ENCODE assay signal across 22 mouse cellular contexts in genomic region chr1:55617857-55618256, GRCm38 (mm10).
A peak's percentile ranks its signal among the peaks of the same experiment; 100 is the strongest.
DNase-seq lines count a peak whose midpoint lies in the region; ATAC-seq and TF ChIP-seq lines count a peak whose summit lies in the region.
"Had no signal": no experiment of that assay in that cellular context is flagged by ENCODE, and none has a peak within 500 bp of the region (broad histone marks: within the 10 kb centered on the region; RNA-seq: fewer than 3 reads in every experiment).

No protein-coding gene starts in this region.

- peaks cover 8% of the 10 kb centered on the region for H3K4me1 ChIP-seq in embryonic facial prominence, embryonic 14.5 days (ENCODE audit: control insufficient read depth, insufficient read depth, low read length)
- H3K4me1 ChIP-seq in embryonic facial prominence, embryonic 10.5 days, result peaks cover 8% of the 10 kb centered on the region
- H3K4me1 ChIP-seq: hindbrain, embryonic 15.5 days; intestine, embryonic 15.5 days had no signal

- no peaks in the 10 kb centered on the region for H3K27me3 ChIP-seq in embryonic facial prominence, embryonic 14.5 days (replicated peaks; ENCODE audit: control insufficient read depth, insufficient read depth, low read length)
- no peaks in the 10 kb centered on the region for H3K27me3 ChIP-seq in embryonic facial prominence, embryonic 10.5 days (replicated peaks; ENCODE audit: low read depth, poor library complexity, severe bottlenecking)
- H3K27me3 ChIP-seq: embryonic facial prominence, embryonic 13.5 days; forebrain, embryonic 13.5 days; hindbrain, embryonic 12.5 days; hindbrain, embryonic 15.5 days; intestine, embryonic 15.5 days had no signal

- no peak overlapping the region for H3K4me3 ChIP-seq in embryonic facial prominence, embryonic 14.5 days (ENCODE audit: low read depth, low read length)
- no peak overlapping the region for H3K4me3 ChIP-seq in embryonic facial prominence, embryonic 10.5 days
- H3K4me3 ChIP-seq in layer of hippocampus, adult 2 months, result no peak overlapping the region
- H3K4me3 ChIP-seq: embryonic facial prominence, embryonic 13.5 days; forebrain, embryonic 10.5 days; forebrain, embryonic 13.5 days; heart, adult 2 months; hindbrain, embryonic 12.5 days; hindbrain, embryonic 15.5 days; intestine, embryonic 15.5 days had no signal

- WGBS in embryonic facial prominence, embryonic 14.5 days, result 74% methylated on average over 2 of the region's 2 CpGs
- 97% methylated on average over 2 of the region's 2 CpGs for WGBS in embryonic facial prominence, embryonic 10.5 days

- no peaks in the 10 kb centered on the region for H3K36me3 ChIP-seq in embryonic facial prominence, embryonic 14.5 days (ENCODE audit: control insufficient read depth, insufficient read depth, low read length)
- no peaks in the 10 kb centered on the region for H3K36me3 ChIP-seq in embryonic facial prominence, embryonic 10.5 days (replicated peaks)
- H3K36me3 ChIP-seq: embryonic facial prominence, embryonic 13.5 days; forebrain, embryonic 10.5 days; hindbrain, embryonic 12.5 days; hindbrain, embryonic 15.5 days; intestine, embryonic 15.5 days had no signal

- H3K27ac ChIP-seq in embryonic facial prominence, embryonic 14.5 days (replicated peaks; ENCODE audit: low read depth, low read length), result no peak overlapping the region
- H3K27ac ChIP-seq in embryonic facial prominence, embryonic 10.5 days (replicated peaks), result no peak overlapping the region
- peak overlapping the region; percentile 77 for H3K27ac ChIP-seq in layer of hippocampus, adult 2 months
- H3K27ac ChIP-seq: forebrain, embryonic 10.5 days; forebrain, embryonic 13.5 days; hindbrain, embryonic 12.5 days; hindbrain, embryonic 15.5 days; intestine, embryonic 15.5 days had no signal

- peak; percentile 15; the same call in 1 of the 2 replicates for ATAC-seq in embryonic facial prominence, embryonic 14.5 days (ENCODE audit: low read depth)
- ATAC-seq in megakaryocyte-erythroid progenitor cell, adult 5-6 weeks (replicated peaks; ENCODE audit: low FRiP score, low TSS enrichment, poor library complexity, severe bottlenecking), result peak; percentile 84
- ATAC-seq: forebrain, embryonic 13.5 days; forebrain, embryonic 16.5 days; intestine, embryonic 15.5 days had no signal

- no peak overlapping the region for H3K4me2 ChIP-seq in embryonic facial prominence, embryonic 14.5 days (ENCODE audit: low read depth, low read length)
- H3K4me2 ChIP-seq: embryonic facial prominence, embryonic 13.5 days; forebrain, embryonic 13.5 days; heart, embryonic 11.5 days; hindbrain, embryonic 12.5 days; hindbrain, embryonic 15.5 days; intestine, embryonic 15.5 days had no signal

- peak; percentile 25 for DNase-seq in embryonic facial prominence, embryonic 14.5 days (ENCODE audit: low spot score)
- no peak for DNase-seq in embryonic facial prominence, embryonic 10.5 days (ENCODE audit: low spot score)
- no peak for DNase-seq in layer of hippocampus, adult 2 months (ENCODE audit: low spot score in 2 of 2)
- no peak for DNase-seq in layer of hippocampus, postnatal 25 days (ENCODE audit: extremely low spot score in 1 of 2, low spot score in 1 of 2)
- DNase-seq in neural tube, embryonic 10.5 days (ENCODE audit: extremely low spot score, low spot score), result no peak
- DNase-seq: adrenal gland, adult 8-10 months; adrenal gland, postnatal 25 days; cerebellum, adult 11-12 months; cerebellum, adult 8-10 months; cerebellum, postnatal 10 days; cerebellum, postnatal 36 days; gastrocnemius, postnatal 14 days; heart, adult 2 months had no signal

- no peak overlapping the region for H3K9ac ChIP-seq in embryonic facial prominence, embryonic 14.5 days (ENCODE audit: low read depth, low read length)
- H3K9ac ChIP-seq: embryonic facial prominence, embryonic 13.5 days; forebrain, embryonic 13.5 days; hindbrain, embryonic 12.5 days; hindbrain, embryonic 15.5 days; intestine, embryonic 15.5 days had no signal

- TF ChIP-seq CTCF in layer of hippocampus, adult 2 months (conservative IDR thresholded peaks at IDR 0.05), result no peak

- H3K9me3 ChIP-seq in embryonic facial prominence, embryonic 14.5 days (ENCODE audit: control insufficient read depth, low read length), result no peaks in the 10 kb centered on the region
- no peaks in the 10 kb centered on the region for H3K9me3 ChIP-seq in embryonic facial prominence, embryonic 10.5 days
- H3K9me3 ChIP-seq: embryonic facial prominence, embryonic 13.5 days; forebrain, embryonic 10.5 days; forebrain, embryonic 13.5 days; hindbrain, embryonic 12.5 days; hindbrain, embryonic 15.5 days; intestine, embryonic 15.5 days had no signal
